Mouse (Mus musculus) myocyte (in vitro differentiated cells): ENCODE measurements around the gene Scarf1. TPM values are rescaled to one million over a fixed set of nuclear protein-coding genes. Genes with fewer than 3 reads are reported as not detected.

Experiments
- H3K27me3 ChIP-seq: one replicate; pipeline ENCODE4 v1.6.1; 2011; ENCODE audit not compliant: control insufficient read depth, insufficient read depth, insufficient read length
- H3K36me3 ChIP-seq: one replicate; pipeline ENCODE4 v1.6.1; 2011; ENCODE audit not compliant: control insufficient read depth, insufficient read depth
- H3K4me2 ChIP-seq: one replicate; pipeline ENCODE4 v1.6.1; 2011; ENCODE audit warnings: low read depth, control low read depth
- H3K4me3 ChIP-seq: one replicate; pipeline ENCODE4 v1.5.1; 2011; ENCODE audit warnings: mild to moderate bottlenecking, control low read depth, moderate library complexity
- H3K79me2 ChIP-seq: one replicate; pipeline ENCODE4 v1.6.1; 2011; ENCODE audit not compliant: control insufficient read depth, insufficient read depth
- H3ac ChIP-seq: one replicate; pipeline ENCODE4 v1.6.1; 2011; ENCODE audit not compliant: control insufficient read depth, insufficient read length
- CEBPB ChIP-seq: IDR thresholded peaks from 2 replicates; pipeline ENCODE4 v1.6.1; 2011; ENCODE audit warnings: mild to moderate bottlenecking, moderate library complexity; ENCODE audit not compliant: poor library complexity, insufficient read depth, severe bottlenecking
- E2F4 ChIP-seq: IDR thresholded peaks from one replicate; pipeline ENCODE4 v1.6.1; 2011; ENCODE audit warnings: mild to moderate bottlenecking, control low read depth, moderate library complexity; ENCODE audit not compliant: insufficient read depth
- MAX ChIP-seq: IDR thresholded peaks from one replicate; pipeline ENCODE4 v1.6.1; 2011; ENCODE audit warnings: low read depth, mild to moderate bottlenecking, control low read depth
- MYOD1 ChIP-seq, 3 experiments: IDR thresholded peaks; one replicate each; pipeline ENCODE4 v1.6.1; 2011; ENCODE audit warnings: control low read depth in 2 of 3, low read depth in 2 of 3, mild to moderate bottlenecking in 2 of 3, moderate library complexity in 1 of 3; ENCODE audit not compliant: insufficient read length in 2 of 3, control insufficient read depth in 1 of 3
- MYOG ChIP-seq, 3 experiments: IDR thresholded peaks; one replicate each; pipeline ENCODE4 v1.6.1; 2011; ENCODE audit warnings: control low read depth in 2 of 3, low read depth in 2 of 3, mild to moderate bottlenecking in 2 of 3; ENCODE audit not compliant: insufficient read length in 2 of 3, control insufficient read depth in 1 of 3, insufficient read depth in 1 of 3
- POLR2A ChIP-seq: IDR thresholded peaks from one replicate; pipeline ENCODE4 v1.6.1; 2011; ENCODE audit warnings: low read depth, mild to moderate bottlenecking, control low read depth, moderate library complexity; ENCODE audit not compliant: insufficient read length
- POLR2AphosphoS2 ChIP-seq: IDR thresholded peaks from one replicate; pipeline ENCODE4 v1.6.1; 2011; ENCODE audit warnings: low read depth, control low read depth; ENCODE audit not compliant: insufficient read length
- REST ChIP-seq: IDR thresholded peaks from one replicate; pipeline ENCODE4 v1.6.1; 2011; ENCODE audit warnings: mild to moderate bottlenecking, control low read depth, moderate library complexity; ENCODE audit not compliant: insufficient read depth, insufficient read length
- SRF ChIP-seq: IDR thresholded peaks from one replicate; pipeline ENCODE4 v1.6.1; 2011; ENCODE audit warnings: low read depth; ENCODE audit not compliant: control insufficient read depth, insufficient read length
- TCF12 ChIP-seq: IDR thresholded peaks from one replicate; pipeline ENCODE4 v1.6.1; 2011; ENCODE audit warnings: mild to moderate bottlenecking, control low read depth; ENCODE audit not compliant: poor library complexity, insufficient read depth, severe bottlenecking
- TCF3 ChIP-seq: IDR thresholded peaks from one replicate; pipeline ENCODE4 v1.6.1; 2011; ENCODE audit warnings: low read depth, control low read depth; ENCODE audit not compliant: insufficient read length
- USF1 ChIP-seq: IDR thresholded peaks from one replicate; pipeline ENCODE4 v1.6.1; 2011; ENCODE audit warnings: low read depth, mild to moderate bottlenecking, control low read depth, moderate library complexity
- polyA plus RNA-seq: library from polyadenylated mRNA; unstranded; fragments of >200 nt; fragmentation: generic; extraction: Trizol; gene quantifications from one replicate; pipeline ENCODE4 v1.2.1, GENCODE M21; 2012; ENCODE audit warnings: missing spikeins

Gene Scarf1
- polyA plus RNA-seq, 1 experiment, result 0.06 TPM

GRCm38 (mm10) chr11:75510627-75510993 lies 2.7 kb upstream of the Scarf1 start:
- Histone ChIP-seq H3K4me3 (peak overlapping the region; percentile 22), H3K79me2 (no peaks in the 10 kb centered on the region), H3K4me2 (peak overlapping the region; percentile 93), H3ac (peak overlapping the region; percentile 7), H3K36me3 (peaks cover 30% of the 10 kb centered on the region), H3K27me3 (no peaks in the 10 kb centered on the region)
- TF ChIP-seq POLR2A, result peak; percentile 79
- TF ChIP-seq POLR2AphosphoS2, result peak; percentile 32
- no peak for TF ChIP-seq MYOD1 (IDR thresholded peaks at IDR 0.05; ENCODE audit: control insufficient read depth in 1 of 3, insufficient read length in 2 of 3, low read depth in 2 of 3)

DNA sequence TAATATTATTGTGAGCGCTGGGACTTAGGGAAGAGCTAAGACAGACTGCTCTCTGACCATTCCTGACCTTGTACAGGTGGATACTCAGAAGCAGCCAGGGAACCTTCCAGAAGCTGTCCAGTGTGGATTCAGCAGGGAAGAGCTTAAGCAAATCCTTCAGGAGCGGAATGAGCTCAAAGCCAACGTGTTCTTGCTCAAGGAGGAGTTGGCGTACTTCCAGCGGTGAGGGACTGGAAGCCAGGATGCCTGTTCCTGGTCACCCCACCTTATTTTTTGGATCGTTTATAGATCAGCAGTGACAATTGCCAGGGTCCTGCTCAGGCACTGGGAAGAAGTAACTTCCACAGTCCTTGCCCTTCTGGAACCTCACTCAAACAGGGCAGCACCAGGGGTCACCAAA lies 2.1 kb upstream of the Scarf1 start:
- H3K4me3 ChIP-seq, result no peak overlapping the region
- no peaks in the 10 kb centered on the region for H3K79me2 ChIP-seq
- no peak overlapping the region for H3ac ChIP-seq
- TF ChIP-seq SRF, result no peak
- no peak for TF ChIP-seq TCF12
- no peak for TF ChIP-seq MYOG (IDR thresholded peaks at IDR 0.05; ENCODE audit: control insufficient read depth in 1 of 3, insufficient read depth in 1 of 3, insufficient read length in 2 of 3, low read depth in 2 of 3)
- TF ChIP-seq E2F4, result no peak
- TF ChIP-seq MAX, result no peak
- no peak for TF ChIP-seq CEBPB
- TF ChIP-seq TCF3, result no peak
- TF ChIP-seq MYOD1 (IDR thresholded peaks at IDR 0.05; ENCODE audit: control insufficient read depth in 1 of 3, insufficient read length in 2 of 3, low read depth in 2 of 3), result no peak
- no peak for TF ChIP-seq POLR2AphosphoS2
- no peak for TF ChIP-seq USF1
- no peak for TF ChIP-seq REST
- peaks cover 24% of the 10 kb centered on the region for H3K36me3 ChIP-seq
- no peak overlapping the region for H3K4me2 ChIP-seq
- no peaks in the 10 kb centered on the region for H3K27me3 ChIP-seq

DNA sequence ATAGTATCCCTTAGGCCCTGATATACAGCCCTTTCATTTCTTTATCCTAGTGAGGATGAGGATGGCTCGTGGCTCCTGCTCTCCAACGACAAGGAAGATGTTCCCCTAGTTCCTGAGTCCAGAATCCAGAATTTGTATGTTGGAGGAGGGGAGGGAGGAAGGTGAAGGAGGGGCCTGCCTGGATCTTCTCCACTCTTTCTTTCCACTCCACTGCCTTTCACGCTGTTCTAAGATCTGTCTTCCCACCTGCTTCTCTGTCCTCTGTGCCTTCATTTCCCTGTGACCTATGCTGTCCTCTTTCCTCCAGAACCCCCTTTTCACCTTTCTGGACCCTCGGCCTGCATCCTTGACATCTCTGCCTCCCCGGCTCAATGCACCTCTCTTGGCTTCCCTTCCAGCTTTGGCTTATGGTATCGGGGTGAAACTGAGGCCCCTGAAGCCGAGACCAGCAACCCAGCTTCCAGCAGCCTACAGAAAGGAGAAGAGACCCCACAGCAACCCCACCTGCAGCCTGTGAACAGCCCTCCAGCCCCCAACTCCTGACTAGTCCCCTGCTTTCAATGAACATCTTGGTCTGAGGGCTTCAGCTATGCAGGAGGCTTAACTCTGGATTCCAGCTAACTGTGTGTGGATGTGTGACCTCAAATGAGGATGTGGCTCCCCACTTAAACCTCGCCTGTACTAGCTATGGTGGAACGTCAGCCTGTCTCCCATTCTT lies 880 bp upstream of the Scarf1 start:
- no peak for TF ChIP-seq MAX
- no peak for TF ChIP-seq SRF
- TF ChIP-seq MYOG (IDR thresholded peaks at IDR 0.05; ENCODE audit: control insufficient read depth in 1 of 3, insufficient read depth in 1 of 3, insufficient read length in 2 of 3, low read depth in 2 of 3), result no peak
- Histone ChIP-seq H3K27me3 (no peaks in the 10 kb centered on the region), H3ac (no peak overlapping the region), H3K36me3 (peaks cover 18% of the 10 kb centered on the region), H3K79me2 (no peaks in the 10 kb centered on the region), H3K4me3 (no peak overlapping the region), H3K4me2 (no peak overlapping the region)

DNA sequence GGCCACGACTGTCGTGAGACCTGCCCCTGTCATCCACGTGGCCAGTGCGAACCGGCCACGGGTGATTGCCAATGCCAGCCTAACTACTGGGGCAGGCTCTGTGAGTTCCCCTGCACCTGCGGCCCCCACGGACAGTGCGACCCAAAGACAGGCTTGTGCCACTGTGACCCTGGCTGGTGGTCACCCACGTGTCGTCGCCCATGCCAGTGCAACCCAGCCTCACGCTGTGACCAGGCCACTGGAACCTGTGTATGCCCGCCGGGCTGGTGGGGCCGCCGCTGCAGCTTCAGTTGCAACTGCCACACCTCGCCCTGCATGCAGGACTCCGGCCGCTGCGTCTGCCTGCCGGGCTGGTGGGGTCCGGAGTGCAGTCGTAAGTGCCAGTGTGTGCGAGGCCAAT lies 1.8 kb downstream of the Scarf1 start:
- no peak overlapping the region for H3K4me3 ChIP-seq
- H3K27me3 ChIP-seq, result no peaks in the 10 kb centered on the region
- TF ChIP-seq MYOD1 (IDR thresholded peaks at IDR 0.05; ENCODE audit: control insufficient read depth in 1 of 3, insufficient read length in 2 of 3, low read depth in 2 of 3) (no peak), POLR2A (no peak), TCF12 (no peak), CEBPB (no peak), TCF3 (no peak), SRF (no peak), E2F4 (no peak), MAX (no peak), MYOG (IDR thresholded peaks at IDR 0.05; ENCODE audit: control insufficient read depth in 1 of 3, insufficient read depth in 1 of 3, insufficient read length in 2 of 3, low read depth in 2 of 3) (no peak), USF1 (no peak), POLR2AphosphoS2 (no peak), REST (no peak)
- no peak overlapping the region for H3ac ChIP-seq
- peaks cover 10% of the 10 kb centered on the region for H3K36me3 ChIP-seq
- H3K79me2 ChIP-seq, result no peaks in the 10 kb centered on the region
- no peak overlapping the region for H3K4me2 ChIP-seq

DNA sequence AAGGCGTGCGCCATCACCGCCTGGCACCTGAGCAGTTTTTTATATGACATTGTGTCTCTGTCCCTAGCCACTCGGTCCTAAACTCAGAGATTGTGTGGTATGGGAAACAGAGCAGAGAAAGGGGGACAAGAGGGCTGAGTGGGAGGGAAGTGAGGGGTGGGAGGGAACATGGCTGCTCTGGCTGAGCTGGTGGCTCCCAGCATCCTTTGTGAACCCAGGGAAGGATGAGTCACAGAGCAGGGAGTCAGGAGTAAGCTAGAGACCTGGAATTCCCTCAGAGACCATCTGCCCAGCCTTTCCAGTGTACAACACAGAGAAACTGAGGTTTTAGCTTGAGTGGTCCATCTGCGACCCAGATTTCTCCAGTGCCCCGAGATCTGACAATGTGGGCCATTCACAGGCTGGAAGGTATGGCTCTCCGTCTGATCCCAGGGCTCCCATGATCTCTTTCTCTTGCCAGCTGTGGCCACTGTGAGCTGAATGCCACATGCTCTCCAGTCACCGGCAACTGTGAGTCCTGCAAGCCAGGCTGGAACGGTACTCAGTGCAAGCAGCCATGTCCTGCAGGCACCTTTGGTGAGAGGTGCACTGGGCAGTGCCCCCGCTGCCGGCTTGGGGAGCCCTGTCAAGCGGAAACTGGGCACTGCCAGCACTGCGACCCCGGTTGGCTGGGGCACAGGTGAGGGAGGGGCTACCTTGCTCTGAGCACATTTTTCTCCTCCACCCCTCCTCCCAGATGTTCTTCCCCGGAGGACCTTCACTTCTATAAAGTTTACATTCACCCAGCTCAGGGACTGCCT lies 6.7 kb downstream of the Scarf1 start:
- H3K4me2 ChIP-seq, result no peak overlapping the region
- H3K4me3 ChIP-seq, result no peak overlapping the region
- no peaks in the 10 kb centered on the region for H3K27me3 ChIP-seq
- TF ChIP-seq REST (no peak), MYOG (IDR thresholded peaks at IDR 0.05; ENCODE audit: control insufficient read depth in 1 of 3, insufficient read depth in 1 of 3, insufficient read length in 2 of 3, low read depth in 2 of 3) (no peak), MAX (no peak), TCF3 (no peak), USF1 (no peak), E2F4 (no peak), POLR2AphosphoS2 (no peak), SRF (no peak), TCF12 (no peak), MYOD1 (IDR thresholded peaks at IDR 0.05; ENCODE audit: control insufficient read depth in 1 of 3, insufficient read length in 2 of 3, low read depth in 2 of 3) (no peak), POLR2A (no peak), CEBPB (no peak)
- no peak overlapping the region for H3ac ChIP-seq
- H3K36me3 ChIP-seq, result no peaks in the 10 kb centered on the region
- H3K79me2 ChIP-seq, result no peaks in the 10 kb centered on the region
